Mouse (Mus musculus) stomach, postnatal 0 days (tissue): ENCODE measurements at regions not wholly inside any gene's neighbourhood (a gene's known extent, or its start where the extent isn't known, plus 50 kb on each side); places are given as distances from the start of the nearest gene placed in this dataset.
A peak's percentile ranks its signal among the peaks of the same experiment; 100 is the strongest.

Experiments used
- ATAC-seq: fragments of 200-750 bp; cut with Nextera tagmentation; 2 replicates; pipeline ENCODE4 v1.8.0; 2017; ENCODE audit not compliant: low FRiP score, low TSS enrichment
- DNase-seq: peaks from one replicate; pipeline ENCODE4 v3.0.0-alpha.2; 2016; ENCODE audit warnings: low spot score
- H3K27ac ChIP-seq: fragments of 300-500 bp; sonication (generic); replicated peaks from 2 replicates; pipeline ENCODE4 v1.5.1; 2014; ENCODE audit warnings: mild to moderate bottlenecking, control low read depth
- H3K27me3 ChIP-seq: fragments of 300-500 bp; sonication (generic); 2 replicates; pipeline ENCODE4 v1.6.1; 2014; ENCODE audit warnings: low read length; ENCODE audit not compliant: control insufficient read depth, insufficient read depth
- H3K36me3 ChIP-seq: fragments of 300-500 bp; sonication (generic); 2 replicates; pipeline ENCODE4 v1.6.1; 2014; ENCODE audit warnings: low read length, mixed read lengths; ENCODE audit not compliant: control insufficient read depth, insufficient read depth
- H3K4me1 ChIP-seq: fragments of 300-500 bp; sonication (generic); replicated peaks from 2 replicates; pipeline ENCODE4 v1.6.1; 2014; ENCODE audit warnings: antibody characterized with exemption; ENCODE audit not compliant: control insufficient read depth, insufficient read depth
- H3K4me2 ChIP-seq: fragments of 300-500 bp; sonication (generic); replicated peaks from 2 replicates; pipeline ENCODE4 v1.6.1; 2014; ENCODE audit warnings: low read depth, mild to moderate bottlenecking, control low read depth, moderate library complexity
- H3K4me3 ChIP-seq: fragments of 300-500 bp; sonication (generic); 2 replicates; pipeline ENCODE4 v1.5.1; 2014; ENCODE audit warnings: low read depth, low read length, control low read depth
- H3K9ac ChIP-seq: fragments of 300-500 bp; sonication (generic); 2 replicates; pipeline ENCODE4 v1.6.1; 2014; ENCODE audit warnings: mild to moderate bottlenecking, low read length, control low read depth, mixed read lengths
- H3K9me3 ChIP-seq: fragments of 300-500 bp; sonication (generic); 2 replicates; pipeline ENCODE4 v1.6.1; 2016; ENCODE audit warnings: low read length; ENCODE audit not compliant: control insufficient read depth
- CTCF ChIP-seq: IDR thresholded peaks from 2 replicates; pipeline ENCODE4 v1.5.1; 2016; ENCODE audit warnings: antibody characterized with exemption, low read depth, mild to moderate bottlenecking, moderate library complexity
- EP300 ChIP-seq: optimal IDR thresholded peaks from 2 replicates; pipeline ENCODE3; 2016; ENCODE audit warnings: antibody characterized with exemption
- WGBS: fragments of 180-500 bp; shearing (Covaris S2); extraction: QIAGEN DNeasy Blood & Tissue Kit; methylation state at CpG from one replicate; pipeline ENCODE4 v1.1.7; 2014; 5-methylcytosine and 5-hydroxymethylcytosine counted together

DNA sequence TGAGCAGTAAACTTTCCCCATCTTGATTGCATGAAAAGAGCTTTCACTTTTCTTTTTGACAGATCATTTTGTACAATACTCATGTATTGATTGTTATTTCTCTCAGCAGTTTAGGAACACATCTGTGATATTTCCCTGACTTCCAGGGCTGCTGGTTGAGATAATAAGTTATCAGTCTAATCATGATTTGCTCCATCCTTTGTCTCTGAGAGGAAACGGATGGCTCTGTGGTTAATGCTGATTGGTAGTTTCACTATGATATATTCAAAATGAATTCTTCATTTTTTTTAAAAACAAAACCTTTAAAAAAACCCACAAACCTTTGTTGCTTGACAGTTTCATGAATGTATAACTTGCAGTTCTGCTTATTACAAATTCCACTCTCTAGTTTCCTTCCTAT is 160.8 kb downstream of the Pdgfra start:
- Histone ChIP-seq H3K27me3 (no peaks in the 10 kb centered on the region), H3K9me3 (no peaks in the 10 kb centered on the region), H3K4me3 (no peak overlapping the region), H3K9ac (no peak overlapping the region), H3K4me1 (no peaks in the 10 kb centered on the region), H3K36me3 (no peaks in the 10 kb centered on the region), H3K27ac (no peak overlapping the region), H3K4me2 (no peak overlapping the region)
- DNase-seq (no peak), ATAC-seq (no peak)
- TF ChIP-seq EP300 (no peak), CTCF (no peak)
- WGBS = 80% methylated on average over 1 of the region's 1 CpGs

DNA sequence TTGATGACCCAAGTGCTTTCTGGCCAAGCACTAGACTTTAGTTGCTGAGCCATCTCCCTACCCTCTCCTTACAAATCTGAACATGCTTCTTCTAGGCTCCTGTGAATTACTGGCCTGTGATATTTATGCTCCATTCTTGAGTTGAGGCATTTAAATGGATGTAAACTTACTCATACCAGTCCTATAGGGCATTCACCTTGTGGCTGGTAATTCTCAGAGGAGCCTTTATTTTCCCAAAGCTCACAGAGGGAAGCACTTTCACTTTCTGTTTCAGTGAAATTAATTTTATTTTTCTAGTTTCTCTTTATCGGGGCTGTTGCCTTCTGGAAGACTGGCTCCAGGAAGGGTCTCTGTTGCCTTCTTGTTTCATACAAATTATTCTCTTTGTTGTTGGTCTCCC is 163.9 kb downstream of the Pdgfra start:
- H3K4me3 ChIP-seq = peak overlapping the region; percentile 23; the same call in 1 of the 2 replicates
- TF ChIP-seq EP300 = no peak
- no peak for TF ChIP-seq CTCF
- H3K9ac ChIP-seq = no peak overlapping the region
- no peaks in the 10 kb centered on the region for H3K9me3 ChIP-seq
- 41% methylated on average over 1 of the region's 1 CpGs for WGBS
- DNase-seq = no peak
- no peak overlapping the region for H3K27ac ChIP-seq
- no peaks in the 10 kb centered on the region for H3K36me3 ChIP-seq
- no peak for ATAC-seq
- no peaks in the 10 kb centered on the region for H3K27me3 ChIP-seq
- peak overlapping the region; percentile 28; the same call in 1 of the 2 replicates for H3K4me2 ChIP-seq
- no peaks in the 10 kb centered on the region for H3K4me1 ChIP-seq

DNA sequence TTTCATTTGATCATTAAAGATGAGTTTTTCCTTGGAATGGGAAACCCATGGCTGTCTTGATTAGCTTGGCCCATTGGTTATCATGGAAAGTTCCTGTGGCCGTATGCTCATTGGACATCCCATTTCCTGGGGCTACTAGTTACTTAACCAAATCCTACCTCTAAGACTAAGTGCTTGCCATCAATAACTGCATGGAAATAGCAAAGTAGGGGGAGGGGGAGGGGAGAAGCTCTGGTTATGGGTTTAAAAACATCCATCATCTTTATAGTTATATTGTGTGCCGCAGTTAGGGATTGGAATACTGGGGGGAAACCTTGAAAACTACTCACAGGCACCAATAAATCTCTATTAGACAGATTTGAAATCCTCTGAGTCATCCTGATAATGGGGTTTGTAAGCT is 168.4 kb downstream of the Pdgfra start:
- WGBS = 75% methylated on average over 2 of the region's 2 CpGs
- H3K9me3 ChIP-seq = no peaks in the 10 kb centered on the region
- H3K27me3 ChIP-seq = no peaks in the 10 kb centered on the region
- H3K27ac ChIP-seq = no peak overlapping the region
- H3K4me1 ChIP-seq = no peaks in the 10 kb centered on the region
- H3K9ac ChIP-seq = no peak overlapping the region
- no peak overlapping the region for H3K4me3 ChIP-seq
- TF ChIP-seq EP300 = no peak
- TF ChIP-seq CTCF = no peak
- H3K36me3 ChIP-seq = no peaks in the 10 kb centered on the region
- DNase-seq = no peak
- no peak for ATAC-seq
- H3K4me2 ChIP-seq = no peak overlapping the region

DNA sequence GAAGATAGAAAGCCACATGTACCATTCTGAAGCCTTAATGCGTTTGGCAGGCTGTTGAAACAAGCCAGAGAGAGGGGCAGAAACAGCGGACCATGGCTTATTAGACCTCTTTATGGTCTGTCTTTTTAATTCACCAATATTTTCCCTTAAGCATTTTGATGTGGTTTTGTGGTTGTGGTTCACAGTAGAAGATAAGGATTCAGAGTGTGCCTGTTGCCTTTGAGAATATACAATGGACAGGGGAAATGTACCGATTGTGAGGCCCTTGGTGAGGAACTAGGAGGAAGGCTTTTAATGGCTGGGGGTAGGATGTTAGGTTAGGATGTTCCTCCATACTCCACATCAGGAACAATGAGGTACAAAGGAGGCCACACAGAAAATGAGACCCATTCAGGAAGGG is 182.0 kb downstream of the Pdgfra start:
- DNase-seq (no peak), ATAC-seq (no peak)
- Histone ChIP-seq H3K36me3 (no peaks in the 10 kb centered on the region), H3K4me3 (no peak overlapping the region), H3K27me3 (no peaks in the 10 kb centered on the region), H3K9ac (no peak overlapping the region), H3K4me2 (no peak overlapping the region), H3K4me1 (no peaks in the 10 kb centered on the region), H3K9me3 (no peaks in the 10 kb centered on the region), H3K27ac (no peak overlapping the region)
- no peak for TF ChIP-seq CTCF
- TF ChIP-seq EP300 = no peak
- 87% methylated on average over 3 of the region's 3 CpGs for WGBS

DNA sequence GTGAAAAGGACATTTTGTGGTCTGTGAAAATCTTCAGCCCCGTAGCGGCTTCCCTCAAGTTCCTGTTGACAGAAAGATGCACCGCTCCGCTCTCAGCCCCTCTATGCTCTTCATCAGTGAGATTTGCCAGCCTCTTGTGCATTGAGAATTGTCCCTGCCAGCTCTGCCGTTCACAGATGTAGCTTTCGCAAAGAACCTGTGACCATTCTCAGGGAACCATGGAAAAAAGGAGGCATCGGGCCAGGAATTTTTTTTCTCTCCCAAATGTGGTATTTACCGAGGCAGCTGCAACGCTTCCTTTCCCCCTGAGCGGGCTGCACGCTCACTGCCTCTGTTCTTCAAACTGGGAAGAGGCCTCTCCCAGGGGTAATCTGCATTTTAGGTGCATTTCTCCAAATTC is 184.4 kb downstream of the Pdgfra start:
- Histone ChIP-seq H3K4me1 (no peaks in the 10 kb centered on the region), H3K4me2 (no peak overlapping the region), H3K4me3 (no peak overlapping the region), H3K9ac (no peak overlapping the region), H3K27ac (no peak overlapping the region), H3K27me3 (no peaks in the 10 kb centered on the region), H3K9me3 (no peaks in the 10 kb centered on the region), H3K36me3 (no peaks in the 10 kb centered on the region)
- TF ChIP-seq CTCF (no peak), EP300 (no peak)
- no peak for ATAC-seq
- DNase-seq = no peak
- 71% methylated on average over 11 of the region's 11 CpGs for WGBS

DNA sequence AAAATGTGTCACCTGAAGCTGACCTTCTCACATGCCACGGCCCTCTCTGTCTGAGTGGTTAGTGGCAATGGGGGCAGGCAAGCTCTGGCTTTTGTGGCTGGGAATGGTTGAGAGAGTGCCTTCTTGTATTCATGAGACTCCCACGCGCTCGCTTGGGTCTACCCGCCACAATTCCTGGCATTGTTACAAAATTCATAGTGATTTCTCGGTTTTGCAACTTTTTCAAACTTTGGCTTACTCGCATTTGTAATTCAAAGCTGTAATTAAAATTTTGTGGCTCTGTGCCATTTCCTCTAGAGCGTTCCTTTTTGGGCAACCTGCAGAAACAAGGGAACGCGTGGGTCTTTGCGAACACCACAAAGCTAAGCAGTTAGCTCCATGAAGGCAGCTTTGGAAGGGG is 186.3 kb downstream of the Pdgfra start:
- no peak for TF ChIP-seq EP300
- TF ChIP-seq CTCF = no peak
- WGBS = 87% methylated on average over 11 of the region's 11 CpGs
- Histone ChIP-seq H3K36me3 (no peaks in the 10 kb centered on the region), H3K4me2 (no peak overlapping the region), H3K9me3 (no peaks in the 10 kb centered on the region), H3K4me3 (no peak overlapping the region), H3K27ac (no peak overlapping the region), H3K4me1 (no peaks in the 10 kb centered on the region), H3K27me3 (no peaks in the 10 kb centered on the region), H3K9ac (no peak overlapping the region)
- ATAC-seq (no peak), DNase-seq (no peak)
